Comparison of ENCODE assay signal across 24 mouse cellular contexts in the genomic region with DNA sequence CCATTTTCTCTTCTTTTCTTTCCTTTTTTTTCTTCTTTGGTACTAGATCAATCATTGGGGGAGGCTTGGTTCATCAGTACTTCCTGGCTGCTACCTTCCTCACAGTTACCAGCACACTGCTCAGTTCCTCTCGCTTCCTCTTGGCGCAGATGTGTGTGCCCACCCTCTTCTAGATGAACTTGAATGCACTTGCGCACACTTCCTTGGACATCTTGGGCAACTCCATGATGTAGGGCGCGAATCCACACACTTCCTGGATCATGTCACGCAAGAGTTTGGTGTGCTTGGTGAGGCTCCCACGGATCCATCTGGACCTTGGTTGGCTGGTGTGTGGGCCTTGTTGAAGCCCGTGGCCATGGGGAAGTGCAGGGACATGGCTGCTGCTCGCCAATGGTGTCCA. TPM values are rescaled to one million over a fixed set of nuclear protein-coding genes. Genes with fewer than 3 reads are reported as not detected.
DNase-seq lines count a peak whose midpoint lies in the region; ATAC-seq and TF ChIP-seq lines count a peak whose summit lies in the region.
"Had no signal": no experiment of that assay in that cellular context is flagged by ENCODE, and none has a peak within 500 bp of the region (broad histone marks: within the 10 kb centered on the region; RNA-seq: fewer than 3 reads in every experiment).

No protein-coding gene starts in this region.

- no peaks in the 10 kb centered on the region for H3K36me3 ChIP-seq in liver, adult 2 months (ENCODE audit: control insufficient read depth, insufficient read depth, low read length)
- H3K36me3 ChIP-seq in liver, embryonic 11.5 days (ENCODE audit: control insufficient read depth, insufficient read depth, low read length): no peaks in the 10 kb centered on the region
- H3K36me3 ChIP-seq: limb, embryonic 13.5 days; neural tube, embryonic 13.5 days; stomach, embryonic 15.5 days had no signal

- H3K79me2 ChIP-seq in liver, adult 2 months (ENCODE audit: control insufficient read depth, insufficient read depth, low read length): no peaks in the 10 kb centered on the region

- no peaks in the 10 kb centered on the region for H3K9me3 ChIP-seq in liver, embryonic 11.5 days (ENCODE audit: control insufficient read depth, low read length)
- H3K9me3 ChIP-seq: forebrain, embryonic 13.5 days; limb, embryonic 13.5 days; neural tube, embryonic 13.5 days; stomach, embryonic 15.5 days had no signal

- no peak overlapping the region for H3K27ac ChIP-seq in liver, adult 2 months (replicated peaks; ENCODE audit: insufficient read depth, low read depth, low read length)
- no peak overlapping the region for H3K27ac ChIP-seq in liver, embryonic 11.5 days (ENCODE audit: low read depth, low read length)
- H3K27ac ChIP-seq: forebrain, embryonic 13.5 days; hindbrain, postnatal 0 days; limb, embryonic 13.5 days; neural tube, embryonic 13.5 days; stomach, embryonic 15.5 days had no signal

- no peak overlapping the region for H3K4me2 ChIP-seq in liver, embryonic 11.5 days
- H3K4me2 ChIP-seq: forebrain, embryonic 13.5 days; limb, embryonic 13.5 days; lung, embryonic 14.5 days; neural tube, embryonic 13.5 days; stomach, embryonic 15.5 days had no signal

- no peak for TF ChIP-seq POLR2A in liver, adult 2 months (IDR thresholded peaks at IDR 0.05; ENCODE audit: extremely low read depth, insufficient read depth, low read length)

- H3K27me3 ChIP-seq in liver, adult 2 months (ENCODE audit: control insufficient read depth, insufficient read depth, low read length): no peaks in the 10 kb centered on the region
- H3K27me3 ChIP-seq in liver, embryonic 11.5 days (replicated peaks; ENCODE audit: control insufficient read depth, insufficient read depth, low read length): no peaks in the 10 kb centered on the region
- H3K27me3 ChIP-seq: stomach, embryonic 15.5 days had no signal

- H3K4me3 ChIP-seq in liver, adult 2 months (ENCODE audit: insufficient read depth, low read depth, low read length): no peak overlapping the region
- H3K4me3 ChIP-seq in liver, embryonic 11.5 days (ENCODE audit: low read depth, low read length): no peak overlapping the region
- H3K4me3 ChIP-seq: forebrain, embryonic 13.5 days; limb, embryonic 13.5 days; megakaryocyte, embryonic 14.5 days; neural tube, embryonic 13.5 days; stomach, embryonic 15.5 days had no signal

- no peak for ATAC-seq in liver, embryonic 11.5 days (replicated peaks; ENCODE audit: low FRiP score)
- peak; percentile 52 for ATAC-seq in granulocyte monocyte progenitor cell, adult 5-6 weeks (replicated peaks; ENCODE audit: poor library complexity, severe bottlenecking)
- ATAC-seq: CD4-positive, CD25-positive, alpha-beta regulatory T cell, adult 4 months; forebrain, embryonic 13.5 days; hindbrain, postnatal 0 days had no signal

- TF ChIP-seq CTCF in liver, adult 2 months (IDR thresholded peaks at IDR 0.05; ENCODE audit: low read depth, low read length): no peak

- 91% methylated on average over 9 of the region's 9 CpGs for WGBS in liver, adult 2 months
- 81% methylated on average over 9 of the region's 9 CpGs for WGBS in liver, embryonic 11.5 days

- peak; percentile 50 for DNase-seq in liver, adult 2 months (ENCODE audit: extremely low read depth, low read depth, low spot score)
- DNase-seq in liver, embryonic 11.5 days (ENCODE audit: low spot score): no peak
- DNase-seq in thymus, postnatal 0 days (ENCODE audit: low spot score): peak; percentile 47
- no peak for DNase-seq in thymus, adult 18-20 months
- DNase-seq in T-cell, adult 2 months (ENCODE audit: low spot score): no peak
- DNase-seq in layer of hippocampus, adult 11-12 months (ENCODE audit: low spot score): no peak
- DNase-seq: adrenal gland, adult 8-10 months; cerebellum, postnatal 10 days; kidney, adult 11 months; kidney, postnatal 10 days; lung, embryonic 14.5 days; thymus, postnatal 14 days had no signal

- peaks cover 13% of the 10 kb centered on the region; the same call in 1 of the 2 replicates for H3K4me1 ChIP-seq in liver, adult 2 months (ENCODE audit: control insufficient read depth, insufficient read depth, low read length)
- H3K4me1 ChIP-seq in liver, embryonic 11.5 days (replicated peaks; ENCODE audit: control insufficient read depth, insufficient read depth, low read length): peaks cover 19% of the 10 kb centered on the region

- H3K9ac ChIP-seq in liver, adult 2 months (ENCODE audit: low read depth, low read length): no peak overlapping the region
- H3K9ac ChIP-seq in liver, embryonic 11.5 days (ENCODE audit: low read depth, low read length): no peak overlapping the region
- H3K9ac ChIP-seq: forebrain, embryonic 13.5 days; limb, embryonic 13.5 days; lung, embryonic 14.5 days; neural tube, embryonic 13.5 days; stomach, embryonic 15.5 days had no signal

RNA-seq across cellular contexts. Expression of a gene that starts 2.1 kb away (rescaled TPM):
- total RNA-seq in liver, adult 2 months (2014; rRNA removed): 2.9 and 3.3 TPM in 2 replicates
- 1.9 and 4.0 TPM in 2 replicates for polyA plus RNA-seq in liver, adult 2 months (2012; rRNA removed)
- polyA plus RNA-seq in liver, embryonic 11.5 days (2014; fragmentation: Nextera tagmentation; extraction: Ambion mirVana): 1.7 TPM in 2 replicates
- polyA plus RNA-seq in thymus, postnatal 0 days (2015; fragmentation: Nextera tagmentation; extraction: Ambion mirVana): 4.6 and 5.3 TPM in 2 replicates
- total RNA-seq in granulocyte monocyte progenitor cell, adult 5-6 weeks (2014; fragmentation: Nextera tagmentation): 5.9 and 8.4 TPM in 2 replicates
- 8.4 and 14.1 TPM in 2 replicates for total RNA-seq in granulocyte monocyte progenitor cell, adult 5-6 weeks (2017)

RNA-seq across cellular contexts. Expression of a gene that starts 3.3 kb away (rescaled TPM):
- total RNA-seq in liver, adult 2 months (2014; rRNA removed): 41.1 and 41.5 TPM in 2 replicates
- 68.9 and 102 TPM in 2 replicates for polyA plus RNA-seq in liver, adult 2 months (2012; rRNA removed)
- 14.2 and 16.0 TPM in 2 replicates for polyA plus RNA-seq in liver, embryonic 11.5 days (2014; fragmentation: Nextera tagmentation; extraction: Ambion mirVana)
- polyA plus RNA-seq in thymus, postnatal 0 days (2015; fragmentation: Nextera tagmentation; extraction: Ambion mirVana): 32.2 and 34.2 TPM in 2 replicates
- 162 and 191 TPM in 2 replicates for total RNA-seq in granulocyte monocyte progenitor cell, adult 5-6 weeks (2014; fragmentation: Nextera tagmentation)
- total RNA-seq in granulocyte monocyte progenitor cell, adult 5-6 weeks (2017): 205 and 220 TPM in 2 replicates

RNA-seq across cellular contexts. Expression of a gene that starts 19.1 kb away (rescaled TPM):
- 197 and 213 TPM in 2 replicates for total RNA-seq in liver, adult 2 months (2014; rRNA removed)
- 266 and 295 TPM in 2 replicates for polyA plus RNA-seq in liver, adult 2 months (2012; rRNA removed)
- 278 and 287 TPM in 2 replicates for polyA plus RNA-seq in liver, embryonic 11.5 days (2014; fragmentation: Nextera tagmentation; extraction: Ambion mirVana)
- polyA plus RNA-seq in thymus, postnatal 0 days (2015; fragmentation: Nextera tagmentation; extraction: Ambion mirVana): 333 and 338 TPM in 2 replicates
- total RNA-seq in granulocyte monocyte progenitor cell, adult 5-6 weeks (2014; fragmentation: Nextera tagmentation): 157 and 158 TPM in 2 replicates
- 89.0 and 91.9 TPM in 2 replicates for total RNA-seq in granulocyte monocyte progenitor cell, adult 5-6 weeks (2017)

RNA-seq across cellular contexts. Expression of a gene that starts 24.8 kb away (rescaled TPM):
- total RNA-seq in liver, adult 2 months (2014; rRNA removed): 34.3 and 35.6 TPM in 2 replicates
- 76.3 and 123 TPM in 2 replicates for polyA plus RNA-seq in liver, adult 2 months (2012; rRNA removed)
- polyA plus RNA-seq in liver, embryonic 11.5 days (2014; fragmentation: Nextera tagmentation; extraction: Ambion mirVana): 39.8 and 42.8 TPM in 2 replicates
- 48.7 and 50.1 TPM in 2 replicates for polyA plus RNA-seq in thymus, postnatal 0 days (2015; fragmentation: Nextera tagmentation; extraction: Ambion mirVana)
- 165 and 253 TPM in 2 replicates for total RNA-seq in granulocyte monocyte progenitor cell, adult 5-6 weeks (2014; fragmentation: Nextera tagmentation)
- total RNA-seq in granulocyte monocyte progenitor cell, adult 5-6 weeks (2017): 159 and 178 TPM in 2 replicates

RNA-seq across cellular contexts. Expression of a gene that starts 26.7 kb away (rescaled TPM):
- total RNA-seq in liver, adult 2 months (2014; rRNA removed): 0.74 and 1.7 TPM in 2 replicates
- 6.4 and 7.7 TPM in 2 replicates for polyA plus RNA-seq in liver, adult 2 months (2012; rRNA removed)
- not detected in 2 replicates for polyA plus RNA-seq in liver, embryonic 11.5 days (2014; fragmentation: Nextera tagmentation; extraction: Ambion mirVana)
- polyA plus RNA-seq in thymus, postnatal 0 days (2015; fragmentation: Nextera tagmentation; extraction: Ambion mirVana): 0.07 TPM in 1 of 2 replicates, not detected in the other
- total RNA-seq in granulocyte monocyte progenitor cell, adult 5-6 weeks (2014; fragmentation: Nextera tagmentation): not detected in 2 replicates
- total RNA-seq in granulocyte monocyte progenitor cell, adult 5-6 weeks (2017): not detected in 2 replicates
- total RNA-seq: hematopoietic stem cell, adult 5-6 weeks; hindbrain, postnatal 0 days; layer of hippocampus, adult 8-10 months; MEL had no signal
- polyA plus RNA-seq: CD4-positive, CD25-positive, alpha-beta regulatory T cell, adult 4 months; forebrain, embryonic 13.5 days; heart, embryonic 14.5 days; hindbrain, postnatal 0 days; lung, embryonic 14.5 days; neural tube, embryonic 13.5 days had no signal

Comparison
In these comparisons a context has a peak if more than half of its experiments do, and no peak if none do; other contexts are left out.
1. DNase-seq: peak in liver, adult 2 months (single experiment) and thymus, postnatal 0 days (single experiment); none in liver, embryonic 11.5 days (single experiment), thymus, adult 18-20 months (0 of 2), T-cell, adult 2 months (single experiment) and layer of hippocampus, adult 11-12 months (single experiment).